Mouse (Mus musculus): Measurements from ENCODE around the gene Lyrm1. TPM values are rescaled to one million over a fixed set of nuclear protein-coding genes. Genes with fewer than 3 reads are reported as not detected.

Gene Lyrm1
- polyA plus RNA-seq (2015; fragmentation: Nextera tagmentation; extraction: Ambion mirVana) = 18.0 and 18.6 TPM in 2 replicates

GRCm38 (mm10) chr7:119895639-119896512 is at the start of gene Lyrm1, which contains the start of gene Dcun1d3:
Gene Lyrm1, plus strand, starts transcription at chr7:119895861.
Gene Dcun1d3, minus strand, starts transcription at chr7:119896298.
- ATAC-seq (replicated peaks) = peak; percentile 98
- under 1% methylated on average over 63 of the region's 63 CpGs for WGBS
- Histone ChIP-seq H3K27me3 (replicated peaks) (no peaks in the 10 kb centered on the region), H3K4me3 (peak within 1 kb of the TSS; percentile 82), H3K9ac (peak within 1 kb of the TSS; percentile 86), H3K9me3 (no peaks in the 10 kb centered on the region), H3K27ac (peak within 1 kb of the TSS; percentile 98), H3K36me3 (replicated peaks) (no peaks in the 10 kb centered on the region), H3K4me1 (peaks cover 37% of the 10 kb centered on the region), H3K4me2 (peak within 1 kb of the TSS; percentile 72)

GRCm38 (mm10) chr7:119847396-119847795 is 48.3 kb upstream of the Lyrm1 start:
- Histone ChIP-seq H3K27ac (no peak overlapping the region), H3K4me1 (no peaks in the 10 kb centered on the region), H3K36me3 (replicated peaks) (no peaks in the 10 kb centered on the region), H3K27me3 (replicated peaks) (no peaks in the 10 kb centered on the region), H3K9me3 (no peaks in the 10 kb centered on the region), H3K4me2 (no peak overlapping the region), H3K9ac (no peak overlapping the region), H3K4me3 (no peak overlapping the region)
- no peak for ATAC-seq (replicated peaks)
- WGBS = 89% methylated on average over 2 of the region's 2 CpGs

GRCm38 (mm10) chr7:119849096-119849495 is 46.6 kb upstream of the Lyrm1 start:
- Histone ChIP-seq H3K4me1 (no peaks in the 10 kb centered on the region), H3K36me3 (replicated peaks) (no peaks in the 10 kb centered on the region), H3K9me3 (no peaks in the 10 kb centered on the region), H3K4me3 (no peak overlapping the region), H3K4me2 (no peak overlapping the region), H3K27me3 (replicated peaks) (no peaks in the 10 kb centered on the region), H3K27ac (no peak overlapping the region), H3K9ac (no peak overlapping the region)
- 0% methylated on average over 1 of the region's 1 CpGs for WGBS
- ATAC-seq (replicated peaks) = peak; percentile 45; the same call in 1 of the 2 replicates

- H3K9ac ChIP-seq = no peak overlapping the region
- no peak for ATAC-seq (replicated peaks)
- no peaks in the 10 kb centered on the region for H3K9me3 ChIP-seq
- H3K36me3 ChIP-seq (replicated peaks) = no peaks in the 10 kb centered on the region
- no peaks in the 10 kb centered on the region for H3K4me1 ChIP-seq
- H3K4me2 ChIP-seq = no peak overlapping the region
- WGBS = 88% methylated on average over 5 of the region's 5 CpGs
- no peaks in the 10 kb centered on the region for H3K27me3 ChIP-seq (replicated peaks)
- H3K4me3 ChIP-seq = no peak overlapping the region
- no peak overlapping the region for H3K27ac ChIP-seq
Observed at GRCm38 (mm10) chr7:119850737-119851136, 44.9 kb upstream of the Lyrm1 start.

- H3K36me3 ChIP-seq (replicated peaks) = 0 out of 2 replicates have a peak, but pooled peaks cover 2% of the 10 kb centered on the region
- no peak overlapping the region for H3K4me2 ChIP-seq
- H3K9me3 ChIP-seq = no peaks in the 10 kb centered on the region
- H3K27ac ChIP-seq = no peak overlapping the region
- no peak for ATAC-seq (replicated peaks)
- no peaks in the 10 kb centered on the region for H3K27me3 ChIP-seq (replicated peaks)
- no peaks in the 10 kb centered on the region for H3K4me1 ChIP-seq
- H3K9ac ChIP-seq = no peak overlapping the region
- no peak overlapping the region for H3K4me3 ChIP-seq
Observed at GRCm38 (mm10) chr7:119852494-119852893, 43.2 kb upstream of the Lyrm1 start.

- H3K27me3 ChIP-seq (replicated peaks) = no peaks in the 10 kb centered on the region
- no peak overlapping the region for H3K9ac ChIP-seq
- H3K4me1 ChIP-seq = no peaks in the 10 kb centered on the region
- no peak overlapping the region for H3K4me2 ChIP-seq
- WGBS = 100% methylated on average over 1 of the region's 1 CpGs
- no peak overlapping the region for H3K4me3 ChIP-seq
- ATAC-seq (replicated peaks) = no peak
- 0 out of 2 replicates have a peak, but pooled peaks cover 2% of the 10 kb centered on the region for H3K36me3 ChIP-seq (replicated peaks)
- no peaks in the 10 kb centered on the region for H3K9me3 ChIP-seq
- H3K27ac ChIP-seq = no peak overlapping the region
Observed at GRCm38 (mm10) chr7:119853186-119853585, 42.5 kb upstream of the Lyrm1 start.

- no peak overlapping the region for H3K27ac ChIP-seq
- H3K9ac ChIP-seq = no peak overlapping the region
- no peaks in the 10 kb centered on the region for H3K27me3 ChIP-seq (replicated peaks)
- H3K4me3 ChIP-seq = no peak overlapping the region
- 0 out of 2 replicates have a peak, but pooled peaks cover 2% of the 10 kb centered on the region for H3K36me3 ChIP-seq (replicated peaks)
- ATAC-seq (replicated peaks) = no peak
- no peaks in the 10 kb centered on the region for H3K4me1 ChIP-seq
- H3K4me2 ChIP-seq = no peak overlapping the region
- 99% methylated on average over 2 of the region's 2 CpGs for WGBS
- no peaks in the 10 kb centered on the region for H3K9me3 ChIP-seq
Observed at GRCm38 (mm10) chr7:119854362-119854761, 41.3 kb upstream of the Lyrm1 start.

GRCm38 (mm10) chr7:119855031-119855430 is 40.6 kb upstream of the Lyrm1 start:
- ATAC-seq (replicated peaks) = no peak

GRCm38 (mm10) chr7:119859476-119859875 is 36.2 kb upstream of the Lyrm1 start:
- Histone ChIP-seq H3K36me3 (replicated peaks) (0 out of 2 replicates have a peak, but pooled peaks cover 2% of the 10 kb centered on the region), H3K27ac (no peak overlapping the region), H3K27me3 (replicated peaks) (no peaks in the 10 kb centered on the region), H3K9me3 (no peaks in the 10 kb centered on the region), H3K4me3 (no peak overlapping the region), H3K4me1 (peaks cover 11% of the 10 kb centered on the region), H3K4me2 (no peak overlapping the region), H3K9ac (no peak overlapping the region)
- no peak for ATAC-seq (replicated peaks)
- 75% methylated on average over 6 of the region's 6 CpGs for WGBS

More at GRCm38 (mm10) chr7:119855031-119855430, 40.6 kb upstream of the Lyrm1 start:
- no peaks in the 10 kb centered on the region for H3K4me1 ChIP-seq
- H3K36me3 ChIP-seq (replicated peaks) = 0 out of 2 replicates have a peak, but pooled peaks cover 2% of the 10 kb centered on the region
- H3K4me3 ChIP-seq = no peak overlapping the region
- no peaks in the 10 kb centered on the region for H3K27me3 ChIP-seq (replicated peaks)
- H3K4me2 ChIP-seq = no peak overlapping the region
- no peaks in the 10 kb centered on the region for H3K9me3 ChIP-seq
- H3K27ac ChIP-seq = no peak overlapping the region
- H3K9ac ChIP-seq = no peak overlapping the region

- Histone ChIP-seq H3K4me2 (no peak overlapping the region), H3K9ac (no peak overlapping the region), H3K9me3 (no peaks in the 10 kb centered on the region), H3K4me1 (peaks cover 11% of the 10 kb centered on the region), H3K27ac (no peak overlapping the region), H3K4me3 (no peak overlapping the region), H3K27me3 (replicated peaks) (no peaks in the 10 kb centered on the region), H3K36me3 (replicated peaks) (0 out of 2 replicates have a peak, but pooled peaks cover 2% of the 10 kb centered on the region)
- ATAC-seq (replicated peaks) = no peak
- WGBS = 88% methylated on average over 3 of the region's 3 CpGs
Observed at GRCm38 (mm10) chr7:119860116-119860515, 35.5 kb upstream of the Lyrm1 start.

GRCm38 (mm10) chr7:119860554-119860953 is 35.1 kb upstream of the Lyrm1 start:
- WGBS = 89% methylated on average over 2 of the region's 2 CpGs
- Histone ChIP-seq H3K27me3 (replicated peaks) (no peaks in the 10 kb centered on the region), H3K36me3 (replicated peaks) (0 out of 2 replicates have a peak, but pooled peaks cover 2% of the 10 kb centered on the region), H3K4me3 (no peak overlapping the region), H3K9ac (no peak overlapping the region), H3K9me3 (no peaks in the 10 kb centered on the region), H3K4me1 (peaks cover 11% of the 10 kb centered on the region), H3K4me2 (no peak overlapping the region), H3K27ac (no peak overlapping the region)
- ATAC-seq (replicated peaks) = no peak

- Histone ChIP-seq H3K27ac (peak overlapping the region; percentile 61; the same call in 1 of the 2 replicates), H3K4me1 (peaks cover 11% of the 10 kb centered on the region), H3K9ac (no peak overlapping the region), H3K36me3 (replicated peaks) (0 out of 2 replicates have a peak, but pooled peaks cover 2% of the 10 kb centered on the region), H3K4me3 (no peak overlapping the region), H3K4me2 (no peak overlapping the region), H3K9me3 (no peaks in the 10 kb centered on the region), H3K27me3 (replicated peaks) (no peaks in the 10 kb centered on the region)
- ATAC-seq (replicated peaks) = no peak
Observed at GRCm38 (mm10) chr7:119860971-119861334, 34.7 kb upstream of the Lyrm1 start.
